Mouse (Mus musculus): ENCODE measurements at regions not wholly inside any gene's neighbourhood (a gene's known extent, or its start where the extent isn't known, plus 50 kb on each side); places are given as distances from the start of the nearest gene placed in this dataset.
"Not testable (repeated sequence)": the region's sequence is repeated elsewhere in the genome, so short reads cannot be mapped to it uniquely, and the experiment has no call there.

DNA sequence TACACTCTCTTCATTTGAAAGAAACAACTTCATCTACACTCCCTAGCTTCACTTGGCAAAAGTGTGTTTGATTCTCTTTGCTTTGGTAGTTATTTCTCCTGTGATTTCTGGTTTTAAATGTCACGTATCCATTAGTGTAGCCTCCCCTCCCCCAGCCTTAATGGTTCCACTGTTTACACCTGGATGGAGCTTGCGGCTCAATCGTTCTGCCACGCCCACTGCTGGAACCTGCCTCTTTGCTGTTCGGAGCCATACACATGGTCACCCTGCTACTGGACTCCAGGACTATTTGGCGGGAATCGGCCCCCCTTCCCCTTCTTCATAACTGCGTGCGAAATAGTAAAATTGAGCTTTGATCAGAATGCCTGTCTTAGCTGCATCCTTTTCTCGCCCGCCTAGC is 139.2 kb upstream of the Unc93a2 start:
- TF ChIP-seq E2F4 (IDR thresholded peaks at IDR 0.05; ENCODE audit: insufficient read depth); MAX (IDR thresholded peaks at IDR 0.05; ENCODE audit: low read depth); POLR2A (IDR thresholded peaks at IDR 0.05; ENCODE audit: insufficient read length, low read depth); REST (IDR thresholded peaks at IDR 0.05; ENCODE audit: insufficient read depth, insufficient read length); USF1 (IDR thresholded peaks at IDR 0.05; ENCODE audit: low read depth); TCF12 (IDR thresholded peaks at IDR 0.05; ENCODE audit: insufficient read depth, poor library complexity, severe bottlenecking); MYOD1 (IDR thresholded peaks at IDR 0.05; ENCODE audit: control insufficient read depth in 1 of 3, insufficient read length in 2 of 3, low read depth in 2 of 3); MYOG (IDR thresholded peaks at IDR 0.05; ENCODE audit: control insufficient read depth in 1 of 3, insufficient read depth in 1 of 3, insufficient read length in 2 of 3, low read depth in 2 of 3); SRF (IDR thresholded peaks at IDR 0.05; ENCODE audit: control insufficient read depth, insufficient read length, low read depth); TCF3 (IDR thresholded peaks at IDR 0.05; ENCODE audit: insufficient read length, low read depth); POLR2AphosphoS2 (IDR thresholded peaks at IDR 0.05; ENCODE audit: insufficient read length, low read depth): not testable (repeated sequence)

All from myocyte (in vitro differentiated cells).